Comparison of ENCODE assay signal across 31 mouse cellular contexts in genomic region chr9:61025341-61025740, GRCm38 (mm10).
A peak's percentile ranks its signal among the peaks of the same experiment; 100 is the strongest.
DNase-seq lines count a peak whose midpoint lies in the region; ATAC-seq and TF ChIP-seq lines count a peak whose summit lies in the region.
"Had no signal": no experiment of that assay in that cellular context is flagged by ENCODE, and none has a peak within 500 bp of the region (broad histone marks: within the 10 kb centered on the region; RNA-seq: fewer than 3 reads in every experiment).

No protein-coding gene starts in this region.

- DNase-seq in lung, postnatal 36 days, result peak; percentile 49
- DNase-seq in lung, postnatal 14 days, result no peak
- DNase-seq in MEL (ENCODE audit: low read depth, low spot score), result peak; percentile 31
- peak; percentile 77 for DNase-seq in splenic B cell, adult 2 months (ENCODE audit: low read depth, low spot score)
- no peak for DNase-seq in T-cell, adult 2 months (ENCODE audit: low spot score)
- DNase-seq in right cerebral cortex, postnatal 14 days, result no peak
- DNase-seq: adrenal gland, postnatal 10 days; cerebellum, adult 11 months; cerebellum, adult 9-11 months; gastrocnemius, adult 2 months; heart, postnatal 36 days; kidney, adult 8-10 months; kidney, postnatal 4 days; left cerebral cortex, postnatal 4 days; liver, postnatal 0 days; lung, postnatal 10 days; right cerebral cortex, postnatal 4 days; thymus, postnatal 4 days had no signal

- H3K27ac ChIP-seq in MEL (ENCODE audit: control insufficient read depth, low read depth, low read length), result no peak overlapping the region
- H3K27ac ChIP-seq: embryonic facial prominence, embryonic 13.5 days; forebrain, embryonic 10.5 days; gastrocnemius, adult 2 months; heart, embryonic 10.5 days; heart, embryonic 15.5 days; hindbrain, embryonic 13.5 days; kidney, postnatal 0 days; liver, embryonic 12.5 days; midbrain, embryonic 12.5 days had no signal

- no peak for TF ChIP-seq RAD21 in MEL (IDR thresholded peaks at IDR 0.05; ENCODE audit: low read depth, low read length)

- no peaks in the 10 kb centered on the region for H3K36me3 ChIP-seq in MEL (ENCODE audit: control insufficient read depth in 1 of 2, insufficient read depth in 2 of 2, low read length in 2 of 2)
- no peaks in the 10 kb centered on the region for H3K36me3 ChIP-seq in splenic B cell, adult 2 months (ENCODE audit: control insufficient read depth, insufficient read depth, low read length, poor library complexity, severe bottlenecking)
- H3K36me3 ChIP-seq: embryonic facial prominence, embryonic 13.5 days; forebrain, embryonic 10.5 days; heart, embryonic 10.5 days; heart, embryonic 15.5 days; hindbrain, embryonic 13.5 days; liver, embryonic 12.5 days; midbrain, embryonic 12.5 days had no signal

- no peaks in the 10 kb centered on the region for H3K79me2 ChIP-seq in MEL (ENCODE audit: control insufficient read depth, insufficient read depth, low read length, poor library complexity)

- no peak overlapping the region for H3K9ac ChIP-seq in MEL (ENCODE audit: control insufficient read depth, low read depth, low read length, poor library complexity, severe bottlenecking)
- H3K9ac ChIP-seq: embryonic facial prominence, embryonic 13.5 days; heart, embryonic 15.5 days; hindbrain, embryonic 13.5 days; liver, embryonic 12.5 days; liver, postnatal 0 days; midbrain, embryonic 12.5 days had no signal

- no peak for TF ChIP-seq EP300 in MEL (IDR thresholded peaks at IDR 0.05; ENCODE audit: low read depth in 1 of 2, low read length in 2 of 2)

- no peak for TF ChIP-seq POLR2A in MEL (IDR thresholded peaks at IDR 0.05; ENCODE audit: control insufficient read depth in 1 of 2, insufficient read depth in 1 of 2, low read depth in 1 of 2, low read length in 2 of 2, poor library complexity in 1 of 2)

- peak; percentile 63 for ATAC-seq in megakaryocyte, adult 5-6 weeks (ENCODE audit: poor library complexity, severe bottlenecking)
- ATAC-seq: CD4-positive, CD25-positive, alpha-beta regulatory T cell, adult 4 months; forebrain, embryonic 16.5 days; intestine, embryonic 16.5 days; liver, embryonic 12.5 days; liver, postnatal 0 days had no signal

- no peaks in the 10 kb centered on the region for H3K9me3 ChIP-seq in MEL (replicated peaks; ENCODE audit: insufficient read depth, low read length)
- H3K9me3 ChIP-seq: embryonic facial prominence, embryonic 13.5 days; heart, embryonic 10.5 days; heart, embryonic 15.5 days; hindbrain, embryonic 13.5 days; midbrain, embryonic 12.5 days had no signal

- H3K4me1 ChIP-seq in MEL (ENCODE audit: control insufficient read depth in 1 of 2, insufficient read depth in 2 of 2, low read length in 2 of 2), result no peaks in the 10 kb centered on the region
- H3K4me1 ChIP-seq: heart, embryonic 10.5 days; heart, embryonic 15.5 days; liver, embryonic 12.5 days; megakaryocyte, embryonic 14.5 days had no signal

- no peak for TF ChIP-seq CTCF in MEL (IDR thresholded peaks at IDR 0.05 in 2 of 3, conservative IDR thresholded peaks at IDR 0.05 in 1 of 3; ENCODE audit: control insufficient read depth in 1 of 3, insufficient read depth in 1 of 3, low read depth in 2 of 3, low read length in 3 of 3, poor library complexity in 1 of 3, severe bottlenecking in 1 of 3)

- H3K4me3 ChIP-seq in MEL (ENCODE audit: control insufficient read depth in 1 of 2, insufficient read depth in 1 of 2, low read depth in 2 of 2, low read length in 2 of 2), result no peak overlapping the region
- H3K4me3 ChIP-seq: embryonic facial prominence, embryonic 13.5 days; forebrain, embryonic 10.5 days; gastrocnemius, adult 2 months; heart, embryonic 10.5 days; heart, embryonic 15.5 days; hindbrain, embryonic 13.5 days; liver, embryonic 12.5 days; megakaryocyte, embryonic 14.5 days; midbrain, embryonic 12.5 days had no signal

- no peaks in the 10 kb centered on the region for H3K27me3 ChIP-seq in MEL (ENCODE audit: control insufficient read depth in 1 of 2, insufficient read depth in 2 of 2, low read length in 2 of 2)
- no peaks in the 10 kb centered on the region for H3K27me3 ChIP-seq in splenic B cell, adult 2 months (ENCODE audit: control insufficient read depth, insufficient read depth, low read length, poor library complexity, severe bottlenecking)

TF ChIP-seq in MEL, 35 proteins besides CTCF, POLR2A, EP300 and RAD21:
- no peak for TF ChIP-seq POLR2AphosphoS5 (IDR thresholded peaks at IDR 0.05; ENCODE audit: borderline replicate concordance, low read depth, low read length)
- no peak for TF ChIP-seq TCF12 (IDR thresholded peaks at IDR 0.05; ENCODE audit: low read depth, low read length)
- peak; percentile 43; the same call in 1 of the 2 replicates for TF ChIP-seq MAX (IDR thresholded peaks at IDR 0.05; ENCODE audit: low read length)
- 0 out of 2 replicates have a peak, but pooled peaks have one; percentile 28 for TF ChIP-seq TBP (IDR thresholded peaks at IDR 0.05; ENCODE audit: low read depth, low read length)
- no peak for TF ChIP-seq HCFC1 (IDR thresholded peaks at IDR 0.05; ENCODE audit: low read depth, low read length)
- TF ChIP-seq USF1 (IDR thresholded peaks at IDR 0.05; ENCODE audit: low read depth, low read length), result peak; percentile 40; the same call in 1 of the 2 replicates
- TF ChIP-seq ZNF384 (IDR thresholded peaks at IDR 0.05; ENCODE audit: low read depth, low read length), result no peak

Comparison
In these comparisons a context has a peak if more than half of its experiments do, and no peak if none do; other contexts are left out.
1. DNase-seq: peak in lung, postnatal 36 days (single experiment), MEL (single experiment) and splenic B cell, adult 2 months (single experiment); none in lung, postnatal 14 days (single experiment), T-cell, adult 2 months (single experiment) and right cerebral cortex, postnatal 14 days (single experiment).